Mouse (Mus musculus): ENCODE data around the gene Myo18b. TPM values are rescaled to one million over a fixed set of nuclear protein-coding genes. Genes with fewer than 3 reads are reported as not detected.

The Myo18b gene
- total RNA-seq, 2 experiments from 2014 or later, result 242 to 244 TPM

GRCm38 (mm10) chr5:112693286-112693849 is 202.8 kb downstream of the Myo18b start:
- intact Hi-C loops (cut with DNase I), result no loop called here
- no peak for DNase-seq

GRCm38 (mm10) chr5:112687100-112687818 is 208.9 kb downstream of the Myo18b start:
- DNase-seq, result no peak
- intact Hi-C loops (cut with DNase I), result no loop called here

DNA sequence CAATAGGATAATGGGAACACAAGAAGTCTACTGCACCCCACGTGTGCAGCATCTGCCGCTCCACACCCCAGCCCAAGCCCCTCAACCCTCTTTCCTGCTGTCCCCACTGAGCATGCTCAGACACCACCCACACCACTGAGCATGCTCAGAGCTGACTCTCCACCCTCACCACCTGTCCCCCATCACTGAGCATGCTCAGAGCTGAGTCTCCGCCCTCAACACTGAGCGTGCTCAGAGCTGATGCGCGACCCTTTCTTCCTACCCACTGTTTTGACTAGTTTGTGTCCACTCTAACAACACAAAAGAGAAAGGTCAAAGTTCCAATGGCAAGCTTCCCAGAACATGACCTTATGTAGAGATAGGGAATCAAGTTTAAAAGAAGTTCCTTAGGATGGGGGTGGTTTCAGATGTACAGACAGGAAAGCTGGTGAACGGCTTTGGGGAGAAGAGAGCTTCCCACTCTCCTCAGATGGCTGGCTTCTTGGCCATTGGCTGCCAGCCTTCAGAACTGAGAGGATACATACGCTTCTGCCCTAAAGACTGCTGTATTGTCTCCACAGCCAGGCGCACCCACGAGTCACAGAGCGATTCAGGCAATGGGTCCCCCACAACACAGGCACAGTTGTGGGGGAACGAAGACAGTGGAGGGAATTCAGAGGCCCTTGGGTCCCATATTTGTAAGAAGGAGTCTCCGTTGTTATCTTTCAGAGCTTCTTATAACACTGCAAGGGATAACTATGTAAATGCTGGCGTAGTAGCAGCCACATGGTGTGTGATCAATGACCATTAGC is 209.7 kb downstream of the Myo18b start:
- intact Hi-C loops (cut with DNase I), result no loop called here
- no peak for DNase-seq

DNA sequence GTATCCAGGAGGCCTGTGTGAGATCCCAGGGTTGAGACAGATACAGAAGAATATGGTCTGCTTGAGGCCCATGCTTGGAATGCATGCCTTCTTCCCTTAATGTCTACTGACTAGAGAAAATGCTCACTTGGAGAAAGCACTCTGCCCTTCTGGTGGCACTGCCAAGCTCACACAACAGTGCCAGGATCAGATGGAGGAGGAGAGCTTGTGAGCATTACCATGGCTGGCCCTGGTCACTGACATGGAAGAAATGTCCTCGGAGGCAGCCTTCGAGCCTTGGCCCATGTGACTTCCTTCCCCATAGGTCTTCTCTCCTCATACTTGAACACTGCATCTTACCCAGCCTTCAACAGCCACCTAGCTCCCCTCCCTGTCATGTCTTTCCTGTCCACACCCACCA is 216.9 kb downstream of the Myo18b start:
- intact Hi-C loops (cut with DNase I), result no loop called here

GRCm38 (mm10) chr5:112678153-112678552 is 218.0 kb downstream of the Myo18b start:
- no peak for DNase-seq
- intact Hi-C loops (cut with DNase I), result no loop called here

More for the DNA sequence above, 216.9 kb downstream of the Myo18b start:
- DNase-seq, result no peak

- intact Hi-C loops (cut with DNase I), result no loop called here
- no peak for DNase-seq
These were observed 221.4 kb downstream of the Myo18b start for GRCm38 (mm10) chr5:112674806-112675205.

GRCm38 (mm10) chr5:112672457-112672856 is 223.7 kb downstream of the Myo18b start:
- DNase-seq, result no peak
- intact Hi-C loops (cut with DNase I), result no loop called here

DNA sequence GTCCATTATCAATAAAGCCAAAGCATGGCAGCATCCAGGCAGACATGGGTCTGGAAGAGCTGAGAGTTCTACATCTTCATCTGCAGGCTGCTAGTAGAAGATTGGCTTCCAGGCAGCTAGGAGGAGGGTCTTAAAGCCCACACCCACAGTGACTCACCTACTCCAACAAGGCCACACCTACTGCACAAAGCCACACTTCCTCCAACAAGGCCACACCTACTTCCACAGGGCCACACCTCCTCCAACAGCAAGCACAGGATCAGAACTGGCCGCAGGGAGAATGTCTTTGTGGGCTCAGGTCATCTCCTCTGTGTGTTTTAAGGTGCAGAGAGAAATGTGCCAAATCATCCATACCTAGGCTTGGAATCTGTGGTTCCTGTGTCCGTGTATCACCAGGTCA is 224.2 kb downstream of the Myo18b start:
- intact Hi-C loops (cut with DNase I), result no loop called here
- DNase-seq, result no peak

- intact Hi-C loops (cut with DNase I), result no loop called here
- DNase-seq, result no peak
These were observed 229.0 kb downstream of the Myo18b start for GRCm38 (mm10) chr5:112667153-112667552.

DNA sequence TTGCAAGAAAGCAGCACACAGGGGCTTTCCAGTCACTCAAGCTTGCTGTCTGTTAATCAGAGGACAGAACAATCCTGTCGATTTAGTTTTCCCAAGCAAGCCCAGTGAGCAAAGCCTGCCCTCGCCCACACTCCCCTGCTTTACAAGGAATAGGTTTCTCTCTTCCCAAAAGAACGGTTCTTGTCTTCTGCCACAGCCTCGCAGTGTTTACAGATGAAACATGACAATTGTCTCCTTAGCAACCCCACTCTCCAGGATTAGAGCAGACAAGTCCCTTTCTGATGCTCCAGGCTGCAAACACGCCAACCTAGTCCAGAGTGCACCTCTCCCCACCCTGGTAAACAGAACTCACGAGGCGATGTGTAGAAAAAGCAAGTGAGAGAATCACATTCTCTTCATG is 230.5 kb downstream of the Myo18b start:
- no peak for DNase-seq
- intact Hi-C loops (cut with DNase I), result no loop called here

GRCm38 (mm10) chr5:112663701-112664100 is 232.5 kb downstream of the Myo18b start:
- no peak for DNase-seq
- intact Hi-C loops (cut with DNase I), result no loop called here

- DNase-seq, result no peak
- intact Hi-C loops (cut with DNase I), result no loop called here
These were observed 235.2 kb downstream of the Myo18b start for GRCm38 (mm10) chr5:112660924-112661431.

GRCm38 (mm10) chr5:112659295-112659694 is 236.9 kb downstream of the Myo18b start:
- intact Hi-C loops (cut with DNase I), result no loop called here
- DNase-seq, result no peak

DNA sequence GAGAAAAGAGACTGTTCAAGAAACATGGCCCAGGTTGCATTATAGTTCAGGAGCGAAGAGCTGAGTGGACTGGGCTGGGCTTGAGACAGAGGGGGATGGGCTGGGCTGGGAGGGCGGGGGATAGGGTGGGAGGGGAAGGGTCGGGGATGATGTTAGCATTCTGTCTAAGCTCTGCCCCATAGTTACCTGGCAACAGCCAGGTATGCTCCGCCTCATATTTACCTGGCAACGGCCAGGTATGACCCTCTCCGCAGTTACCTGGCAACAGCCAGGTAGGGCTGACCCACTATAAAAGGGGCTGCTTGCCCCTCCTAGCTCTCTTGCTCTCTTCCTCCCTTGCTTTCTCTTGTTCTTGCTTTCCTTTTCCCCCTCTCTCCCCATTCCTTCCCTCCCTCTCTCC is 239.4 kb downstream of the Myo18b start:
- intact Hi-C loops (cut with DNase I), result no loop called here
- no peak for DNase-seq

GRCm38 (mm10) chr5:112655986-112656541 is 240.1 kb downstream of the Myo18b start:
- DNase-seq, result no peak
- intact Hi-C loops (cut with DNase I), result no loop called here

DNA sequence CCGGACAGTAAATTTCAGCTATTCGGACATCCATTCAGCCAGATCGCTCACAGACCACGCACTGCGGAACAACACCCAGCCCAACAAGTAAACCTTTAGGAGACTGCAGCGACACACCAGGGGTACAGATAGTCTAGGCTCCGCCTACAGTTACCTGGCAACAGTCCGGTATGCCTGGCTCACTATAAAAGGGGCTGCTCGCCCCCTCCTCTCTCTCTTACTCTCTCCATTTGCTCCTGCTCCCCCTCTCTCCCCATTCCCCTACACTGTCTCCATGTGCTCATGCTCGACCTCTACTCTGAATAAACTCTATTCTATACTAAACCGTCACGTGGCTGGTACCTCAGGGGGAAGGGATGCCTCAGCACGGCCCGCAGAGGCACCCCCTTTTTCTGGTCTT is 240.6 kb downstream of the Myo18b start:
- intact Hi-C loops (cut with DNase I), result no loop called here
- no peak for DNase-seq

DNA sequence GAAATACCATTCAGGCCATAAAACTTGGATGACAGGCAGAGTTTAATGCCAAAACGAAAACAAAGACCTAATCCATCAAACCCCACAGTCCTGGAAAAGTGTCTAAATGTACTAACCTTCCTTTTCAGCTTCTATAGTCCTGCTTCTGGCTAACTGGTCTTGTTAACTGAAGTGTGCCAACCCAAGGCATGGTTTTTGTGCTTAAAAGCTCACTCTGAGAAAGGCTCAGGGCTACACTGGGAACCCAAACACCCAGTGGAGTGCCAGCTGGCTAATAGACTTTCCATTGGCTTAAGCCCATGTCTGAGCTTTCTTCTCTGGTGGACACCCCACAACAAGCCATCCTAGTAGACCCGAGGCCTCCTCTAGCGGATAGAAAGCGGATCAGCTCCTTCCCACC is 244.1 kb downstream of the Myo18b start:
- no peak for DNase-seq
- intact Hi-C loops (cut with DNase I), result no loop called here

GRCm38 (mm10) chr5:112649164-112649702 is 246.9 kb downstream of the Myo18b start:
- DNase-seq, result no peak
- intact Hi-C loops (cut with DNase I), result no loop called here

DNA sequence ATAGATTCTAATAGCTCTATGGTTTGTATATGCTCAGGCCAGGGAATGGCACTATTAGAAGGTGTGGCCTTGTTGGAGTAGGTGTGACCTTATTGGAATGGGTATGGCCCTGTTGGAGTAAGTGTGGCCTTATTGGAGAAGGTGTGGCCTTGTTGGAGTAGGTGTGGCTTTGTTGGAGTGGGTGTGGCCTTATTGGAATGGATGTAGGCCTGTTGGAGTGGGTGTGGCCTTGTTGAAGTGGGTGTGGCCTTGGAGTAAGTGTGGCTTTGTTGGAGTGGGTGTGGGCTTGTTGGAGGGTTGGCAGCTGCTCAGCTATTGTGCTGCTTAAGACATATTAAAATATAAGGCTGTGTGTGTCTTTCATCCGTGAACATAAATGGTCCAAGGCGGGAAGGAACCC is 249.3 kb downstream of the Myo18b start:
- DNase-seq, result no peak
- intact Hi-C loops (cut with DNase I), result no loop called here

- DNase-seq, result no peak
- intact Hi-C loops (cut with DNase I), result no loop called here
These were observed 250.6 kb downstream of the Myo18b start for GRCm38 (mm10) chr5:112645535-112645934.
